Mouse (Mus musculus) embryonic facial prominence, embryonic 13.5 days (tissue): Measurements from ENCODE around the gene Tmco1. TPM values are rescaled to one million over a fixed set of nuclear protein-coding genes. Genes with fewer than 3 reads are reported as not detected.
A peak's percentile ranks its signal among the peaks of the same experiment; 100 is the strongest.

Source experiments
- ATAC-seq: fragments of 200-750 bp; cut with Nextera tagmentation; 2 replicates; pipeline ENCODE4 v1.8.0; 2017; ENCODE audit warnings: low read depth; ENCODE audit not compliant: insufficient number of reproducible peaks, insufficient read depth, low FRiP score, low TSS enrichment
- H3K27ac ChIP-seq: fragments of 300-500 bp; sonication (generic); 2 replicates; pipeline ENCODE4 v1.5.1; 2015; ENCODE audit warnings: moderate library complexity, mild to moderate bottlenecking, inconsistent platforms
- H3K27me3 ChIP-seq: fragments of 300-500 bp; sonication (generic); 2 replicates; pipeline ENCODE4 v1.6.1; 2015; ENCODE audit warnings: mild to moderate bottlenecking, inconsistent platforms
- H3K36me3 ChIP-seq: fragments of 300-500 bp; sonication (generic); 2 replicates; pipeline ENCODE4 v1.6.1; 2015; ENCODE audit warnings: mild to moderate bottlenecking, inconsistent platforms
- H3K4me1 ChIP-seq: fragments of 300-500 bp; sonication (generic); 2 replicates; pipeline ENCODE4 v1.6.1; 2015; ENCODE audit warnings: inconsistent platforms
- H3K4me2 ChIP-seq: fragments of 300-500 bp; sonication (generic); 2 replicates; pipeline ENCODE4 v1.6.1; 2015; ENCODE audit warnings: moderate library complexity, mild to moderate bottlenecking, inconsistent platforms
- H3K4me3 ChIP-seq: fragments of 300-500 bp; sonication (generic); 2 replicates; pipeline ENCODE4 v1.5.1; 2015; ENCODE audit warnings: mild to moderate bottlenecking, inconsistent platforms
- H3K9ac ChIP-seq: fragments of 300-500 bp; sonication (generic); 2 replicates; pipeline ENCODE4 v1.6.1; 2015; ENCODE audit warnings: mild to moderate bottlenecking, inconsistent platforms
- H3K9me3 ChIP-seq: fragments of 300-500 bp; sonication (generic); 2 replicates; pipeline ENCODE4 v1.6.1; 2016; ENCODE audit warnings: inconsistent platforms
- WGBS: fragments of 180-500 bp; shearing (Covaris S2); methylation state at CpG from one replicate; pipeline ENCODE4 v1.1.7; 2015; ENCODE audit warnings: mixed read lengths; 5-methylcytosine and 5-hydroxymethylcytosine counted together
- polyA plus RNA-seq: library from polyadenylated mRNA; unstranded; fragments of >200 nt; fragmentation: Nextera tagmentation; extraction: Ambion mirVana; gene quantifications from 2 replicates; pipeline ENCODE4 v1.2.1, GENCODE M21; 2015

Tmco1 gene
- polyA plus RNA-seq, 1 experiment from 2014 or later, result 82.1 TPM

- 73% methylated on average over 7 of the region's 7 CpGs for WGBS
- Histone ChIP-seq H3K4me2 (no peak overlapping the region), H3K36me3 (peaks cover 2% of the 10 kb centered on the region; the same call in 1 of the 2 replicates), H3K27ac (no peak overlapping the region), H3K4me3 (no peak overlapping the region), H3K9ac (no peak overlapping the region), H3K27me3 (no peaks in the 10 kb centered on the region; the same call in 1 of the 2 replicates), H3K9me3 (no peaks in the 10 kb centered on the region), H3K4me1 (peaks cover 4% of the 10 kb centered on the region)
- ATAC-seq, result no peak
Observed at GRCm38 (mm10) chr1:167305501-167306137, 2.6 kb upstream of the Tmco1 start.

GRCm38 (mm10) chr1:167306451-167307240 is 1.5 kb upstream of the Tmco1 start:
- no peaks in the 10 kb centered on the region; the same call in 1 of the 2 replicates for H3K27me3 ChIP-seq
- WGBS, result 62% methylated on average over 5 of the region's 5 CpGs

GRCm38 (mm10) chr1:167307674-167308073 is 504 bp upstream of the Tmco1 start:
- Histone ChIP-seq H3K9ac (peak overlapping the region; percentile 93), H3K36me3 (peaks cover 9% of the 10 kb centered on the region), H3K4me2 (peak overlapping the region; percentile 79), H3K4me1 (peaks cover 4% of the 10 kb centered on the region), H3K4me3 (peak overlapping the region; percentile 72), H3K27me3 (no peaks in the 10 kb centered on the region; the same call in 1 of the 2 replicates), H3K9me3 (no peaks in the 10 kb centered on the region), H3K27ac (no peak overlapping the region)
- WGBS, result 63% methylated on average over 11 of the region's 11 CpGs
- ATAC-seq, result no peak

More at GRCm38 (mm10) chr1:167306451-167307240, 1.5 kb upstream of the Tmco1 start:
- no peak for ATAC-seq
- Histone ChIP-seq H3K27ac (no peak overlapping the region), H3K36me3 (peaks cover 4% of the 10 kb centered on the region; the same call in 1 of the 2 replicates), H3K9me3 (no peaks in the 10 kb centered on the region), H3K4me3 (no peak overlapping the region), H3K4me2 (no peak overlapping the region), H3K4me1 (peaks cover 4% of the 10 kb centered on the region), H3K9ac (no peak overlapping the region)

GRCm38 (mm10) chr1:167312367-167312766 is 4.2 kb downstream of the Tmco1 start:
- ATAC-seq, result no peak
- no peaks in the 10 kb centered on the region for H3K27me3 ChIP-seq
- H3K4me2 ChIP-seq, result no peak overlapping the region
- H3K4me1 ChIP-seq, result peaks cover 4% of the 10 kb centered on the region
- peaks cover 31% of the 10 kb centered on the region for H3K36me3 ChIP-seq
- no peak overlapping the region for H3K27ac ChIP-seq
- no peak overlapping the region for H3K4me3 ChIP-seq
- H3K9ac ChIP-seq, result no peak overlapping the region
- H3K9me3 ChIP-seq, result no peaks in the 10 kb centered on the region

- Histone ChIP-seq H3K4me1 (peaks cover 4% of the 10 kb centered on the region), H3K4me2 (no peak overlapping the region), H3K36me3 (peaks cover 39% of the 10 kb centered on the region), H3K27ac (no peak overlapping the region), H3K4me3 (no peak overlapping the region), H3K9me3 (no peaks in the 10 kb centered on the region), H3K9ac (no peak overlapping the region), H3K27me3 (no peaks in the 10 kb centered on the region)
- no peak for ATAC-seq
- 85% methylated on average over 4 of the region's 4 CpGs for WGBS
Observed at GRCm38 (mm10) chr1:167313220-167313619, 5.0 kb downstream of the Tmco1 start.

GRCm38 (mm10) chr1:167321691-167322090 is 13.5 kb downstream of the Tmco1 start:
- Histone ChIP-seq H3K4me1 (no peaks in the 10 kb centered on the region), H3K27me3 (no peaks in the 10 kb centered on the region), H3K4me3 (no peak overlapping the region), H3K36me3 (peaks cover 86% of the 10 kb centered on the region), H3K27ac (no peak overlapping the region), H3K4me2 (no peak overlapping the region), H3K9ac (no peak overlapping the region), H3K9me3 (no peaks in the 10 kb centered on the region)
- ATAC-seq, result no peak
- WGBS, result 97% methylated on average over 6 of the region's 6 CpGs

GRCm38 (mm10) chr1:167328776-167329175 is 20.6 kb downstream of the Tmco1 start:
- Histone ChIP-seq H3K9me3 (no peaks in the 10 kb centered on the region), H3K9ac (no peak overlapping the region), H3K36me3 (peaks cover 74% of the 10 kb centered on the region), H3K27me3 (no peaks in the 10 kb centered on the region), H3K4me3 (no peak overlapping the region), H3K27ac (no peak overlapping the region), H3K4me1 (no peaks in the 10 kb centered on the region), H3K4me2 (no peak overlapping the region)
- 95% methylated on average over 6 of the region's 6 CpGs for WGBS
- ATAC-seq, result no peak

- Histone ChIP-seq H3K4me3 (no peak overlapping the region), H3K9ac (no peak overlapping the region), H3K4me1 (no peaks in the 10 kb centered on the region), H3K9me3 (no peaks in the 10 kb centered on the region), H3K27me3 (no peaks in the 10 kb centered on the region), H3K27ac (no peak overlapping the region), H3K4me2 (no peak overlapping the region), H3K36me3 (peaks cover 59% of the 10 kb centered on the region)
- no peak for ATAC-seq
- 95% methylated on average over 8 of the region's 8 CpGs for WGBS
Observed at GRCm38 (mm10) chr1:167331106-167331505, 22.9 kb downstream of the Tmco1 start.

- 84% methylated on average over 3 of the region's 3 CpGs for WGBS
- H3K4me3 ChIP-seq, result no peak overlapping the region
- H3K4me1 ChIP-seq, result 0 out of 2 replicates have a peak, but pooled peaks cover 3% of the 10 kb centered on the region
- no peaks in the 10 kb centered on the region for H3K9me3 ChIP-seq
- H3K27me3 ChIP-seq, result peaks cover 12% of the 10 kb centered on the region
- ATAC-seq, result no peak
- H3K9ac ChIP-seq, result no peak overlapping the region
- no peak overlapping the region for H3K4me2 ChIP-seq
- no peak overlapping the region for H3K27ac ChIP-seq
- H3K36me3 ChIP-seq, result peaks cover 17% of the 10 kb centered on the region
Observed at GRCm38 (mm10) chr1:167336398-167336797, 28.2 kb downstream of the Tmco1 start.

GRCm38 (mm10) chr1:167337463-167338095 is 29.4 kb downstream of the Tmco1 start:
- ATAC-seq, result no peak
- 14% methylated on average over 12 of the region's 12 CpGs for WGBS
- no peak overlapping the region for H3K4me2 ChIP-seq
- H3K27ac ChIP-seq, result no peak overlapping the region
- H3K36me3 ChIP-seq, result peaks cover 6% of the 10 kb centered on the region; the same call in 1 of the 2 replicates
- H3K4me3 ChIP-seq, result no peak overlapping the region
- H3K9me3 ChIP-seq, result no peaks in the 10 kb centered on the region
- no peak overlapping the region for H3K9ac ChIP-seq
- peaks cover 16% of the 10 kb centered on the region for H3K27me3 ChIP-seq
- H3K4me1 ChIP-seq, result 0 out of 2 replicates have a peak, but pooled peaks cover 3% of the 10 kb centered on the region

GRCm38 (mm10) chr1:167339177-167339781 is 31.1 kb downstream of the Tmco1 start:
- Histone ChIP-seq H3K36me3 (no peaks in the 10 kb centered on the region), H3K4me1 (0 out of 2 replicates have a peak, but pooled peaks cover 3% of the 10 kb centered on the region), H3K4me3 (no peak overlapping the region), H3K4me2 (no peak overlapping the region), H3K27ac (no peak overlapping the region), H3K9ac (no peak overlapping the region), H3K27me3 (peaks cover 16% of the 10 kb centered on the region), H3K9me3 (no peaks in the 10 kb centered on the region)
- ATAC-seq, result no peak
- 71% methylated on average over 8 of the region's 9 CpGs for WGBS
